Mouse (Mus musculus) ES-Bruce4 (cell line): ENCODE results near the gene Akr1b8.

Source experiments
- CTCF ChIP-seq: IDR thresholded peaks from one replicate; pipeline ENCODE4 v1.8.1; 2011; ENCODE audit warnings: low read depth, low read length
- EP300 ChIP-seq: IDR thresholded peaks from 2 replicates; pipeline ENCODE4 v1.6.1; 2011; ENCODE audit warnings: low read depth, low read length; ENCODE audit not compliant: insufficient read depth
- POLR2A ChIP-seq: IDR thresholded peaks from one replicate; pipeline ENCODE4 v1.8.1; 2011; ENCODE audit warnings: low read length; ENCODE audit not compliant: insufficient read depth

GRCm38 (mm10) chr6:34344935-34345334 is 9.0 kb upstream of the Akr1b8 start:
- TF ChIP-seq POLR2A: no peak
- no peak for TF ChIP-seq CTCF
- no peak for TF ChIP-seq EP300
